Mouse (Mus musculus) right cerebral cortex, postnatal 25 days (tissue): ENCODE results near the gene Gm436.

Experiments used
- DNase-seq: peaks from one replicate; pipeline ENCODE4 v3.0.0; 2022

Gm436 gene

DNA sequence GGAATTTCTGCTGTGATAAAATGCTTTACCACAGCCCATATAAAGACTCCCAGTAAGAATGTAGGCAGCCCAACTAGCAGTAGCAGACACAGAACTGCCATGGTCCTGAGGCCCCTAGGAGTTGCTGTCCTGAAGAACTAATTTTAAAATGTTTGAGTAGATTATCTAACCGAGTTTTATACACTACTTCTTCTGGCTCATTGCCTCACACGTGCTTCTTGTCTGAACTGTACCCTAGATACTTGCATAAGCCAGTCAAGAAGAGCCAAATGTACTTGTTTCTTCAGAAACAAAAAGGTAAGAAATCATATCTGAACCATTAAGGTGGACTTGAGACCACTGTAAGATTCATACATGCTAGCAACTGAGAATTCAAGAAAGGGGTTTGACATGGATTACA, at the start of gene Gm436:
Gene Gm436 (minus strand): TSS at position 101 of the 400 bp plus-strand sequence.
- DNase-seq = no peak

DNA sequence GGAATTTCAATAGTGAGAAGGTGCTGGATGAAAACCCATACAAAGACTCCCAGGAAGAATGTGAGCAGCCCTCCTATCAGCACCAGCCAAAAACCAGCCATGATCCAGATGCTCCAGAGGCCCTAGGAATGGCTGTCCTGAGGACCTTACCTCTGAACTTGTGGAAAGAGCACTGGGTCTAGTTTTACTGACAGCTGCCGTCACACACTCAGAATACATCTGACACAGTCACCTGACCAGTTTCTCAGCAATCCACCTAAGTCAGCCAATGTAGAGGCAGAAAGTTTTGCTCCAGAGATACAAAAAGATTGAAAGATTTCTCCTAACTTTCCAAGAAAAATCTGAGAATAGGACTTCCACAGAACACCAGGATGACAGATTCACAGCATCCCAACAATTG, 35.1 kb upstream of the Gm436 start, which contains the start of gene Gm13178:
Gene Gm13178 (minus strand): TSS at position 101 of the 400 bp plus-strand sequence.
- DNase-seq = no peak

DNA sequence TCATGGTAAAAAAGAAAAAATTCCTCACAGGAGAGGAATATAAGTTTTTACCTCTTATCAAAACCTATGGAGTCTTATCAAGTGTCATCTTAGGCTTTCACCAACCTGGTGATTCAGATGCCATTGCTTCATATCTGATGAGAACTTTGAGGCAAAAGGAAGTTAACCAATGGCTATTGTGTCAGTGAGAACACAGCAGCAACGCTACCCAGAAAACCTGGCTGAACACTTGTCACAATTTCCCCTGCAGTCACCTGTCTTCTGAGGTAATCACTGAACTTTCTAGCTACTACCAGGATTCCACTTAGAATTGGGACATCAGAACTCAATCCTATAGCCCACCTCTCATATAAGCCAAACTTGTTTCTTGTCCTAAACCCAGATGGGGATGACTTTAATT, 33.5 kb upstream of the Gm436 start:
- DNase-seq = no peak

DNA sequence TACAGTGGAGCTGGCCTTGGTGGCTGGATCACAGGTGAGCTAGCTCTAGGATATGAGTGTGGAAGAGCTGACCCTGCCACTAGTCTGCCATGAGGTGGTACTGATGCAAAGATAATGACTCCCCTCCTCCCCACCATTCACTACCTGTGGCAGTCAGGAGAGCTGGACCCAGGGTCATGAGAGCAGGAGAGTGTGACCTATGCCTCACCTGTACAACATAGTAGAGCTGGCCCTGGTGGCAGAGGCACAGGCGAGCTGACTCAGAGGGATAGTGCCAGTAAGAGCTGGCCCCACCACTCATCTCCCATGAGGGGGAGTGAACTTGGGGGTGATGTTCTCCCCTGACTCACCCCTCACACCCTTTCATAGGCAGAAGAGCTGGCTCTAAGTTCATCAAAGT, 32.1 kb upstream of the Gm436 start:
- no peak for DNase-seq

DNA sequence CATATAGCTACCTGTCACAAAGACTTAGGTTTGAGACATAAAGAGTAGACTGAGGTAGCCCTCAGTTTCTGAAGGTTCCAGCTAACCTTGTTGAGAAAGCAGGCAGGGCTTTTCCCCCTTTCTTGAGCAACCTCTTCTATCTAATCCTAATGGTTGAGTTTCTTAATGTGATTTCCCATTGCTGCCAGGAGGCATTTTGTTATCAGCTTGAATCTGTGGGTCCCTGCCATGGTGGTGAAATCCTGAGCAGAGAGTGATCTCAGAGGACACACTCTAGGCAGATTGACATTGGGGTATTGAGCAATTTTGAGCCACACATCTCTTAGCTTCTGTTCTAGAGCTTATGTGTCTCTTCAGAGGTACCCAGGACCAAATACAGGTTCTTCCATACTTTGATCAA, 47.9 kb downstream of the Gm436 start:
- no peak for DNase-seq
